Mouse (Mus musculus) stomach, embryonic 15.5 days (tissue): ENCODE measurements at regions not wholly inside any gene's neighbourhood (a gene's known extent, or its start where the extent isn't known, plus 50 kb on each side); places are given as distances from the start of the nearest gene placed in this dataset.
"Not testable (repeated sequence)": the region's sequence is repeated elsewhere in the genome, so short reads cannot be mapped to it uniquely, and the experiment has no call there.

Source experiments
- ATAC-seq: fragments of 200-750 bp; cut with Nextera tagmentation; 2 replicates; pipeline ENCODE4 v1.8.0; 2017; ENCODE audit warnings: low read depth, moderate number of reproducible peaks, moderate TSS enrichment; ENCODE audit not compliant: insufficient read depth, low FRiP score
- H3K27ac ChIP-seq: fragments of 300-500 bp; sonication (generic); 2 replicates; pipeline ENCODE4 v1.5.1; 2015; ENCODE audit warnings: mild to moderate bottlenecking, inconsistent platforms
- H3K27me3 ChIP-seq: fragments of 300-500 bp; sonication (generic); replicated peaks from 2 replicates; pipeline ENCODE4 v1.6.1; 2015; ENCODE audit warnings: inconsistent platforms
- H3K36me3 ChIP-seq: fragments of 300-500 bp; sonication (generic); 2 replicates; pipeline ENCODE4 v1.6.1; 2015; ENCODE audit warnings: inconsistent platforms
- H3K4me1 ChIP-seq: fragments of 300-500 bp; sonication (generic); 2 replicates; pipeline ENCODE4 v1.6.1; 2015; ENCODE audit warnings: inconsistent platforms
- H3K4me2 ChIP-seq: fragments of 300-500 bp; sonication (generic); 2 replicates; pipeline ENCODE4 v1.6.1; 2015; ENCODE audit warnings: mild to moderate bottlenecking, inconsistent platforms
- H3K4me3 ChIP-seq: fragments of 300-500 bp; sonication (generic); replicated peaks from 2 replicates; pipeline ENCODE4 v1.5.1; 2015; ENCODE audit warnings: inconsistent platforms
- H3K9ac ChIP-seq: fragments of 300-500 bp; sonication (generic); 2 replicates; pipeline ENCODE4 v1.6.1; 2015; ENCODE audit warnings: inconsistent platforms
- H3K9me3 ChIP-seq: fragments of 300-500 bp; sonication (generic); 2 replicates; pipeline ENCODE4 v1.6.1; 2016; ENCODE audit warnings: inconsistent platforms
- WGBS: fragments of 180-500 bp; shearing (Covaris S2); methylation state at CpG from one replicate; pipeline ENCODE4 v1.1.7; 2015; 5-methylcytosine and 5-hydroxymethylcytosine counted together

- ATAC-seq, result no peak
- Histone ChIP-seq H3K9ac (no peak overlapping the region), H3K27me3 (no peaks in the 10 kb centered on the region), H3K4me3 (no peak overlapping the region), H3K27ac (no peak overlapping the region), H3K9me3 (no peaks in the 10 kb centered on the region), H3K36me3 (no peaks in the 10 kb centered on the region), H3K4me2 (no peak overlapping the region), H3K4me1 (no peaks in the 10 kb centered on the region)
- WGBS, result 85% methylated on average over 7 of the region's 7 CpGs
Observed at GRCm38 (mm10) chr16:84615683-84616082, 100.8 kb downstream of the A730009L09Rik start.

DNA sequence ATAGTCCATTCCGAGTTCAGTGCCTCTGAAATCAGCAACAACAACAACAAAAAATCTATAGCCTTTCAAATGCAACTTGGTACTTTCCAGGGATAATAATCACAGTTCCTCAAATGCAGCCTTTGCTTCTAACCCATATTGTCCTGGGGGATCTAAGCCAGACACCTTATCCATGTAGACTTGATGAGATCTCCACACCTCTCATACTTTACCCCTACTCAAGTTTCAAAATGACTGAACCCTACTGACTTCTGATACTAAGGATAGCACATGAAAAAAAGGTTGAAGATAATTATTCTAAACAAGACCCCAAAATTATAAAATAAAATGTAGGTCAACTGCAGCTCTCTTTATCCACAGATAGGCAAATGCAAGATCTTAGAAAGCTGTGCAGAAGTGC is 101.2 kb downstream of the A730009L09Rik start:
- Histone ChIP-seq H3K27ac (no peak overlapping the region), H3K9ac (no peak overlapping the region), H3K4me3 (no peak overlapping the region), H3K4me2 (no peak overlapping the region), H3K36me3 (no peaks in the 10 kb centered on the region), H3K9me3 (no peaks in the 10 kb centered on the region), H3K4me1 (no peaks in the 10 kb centered on the region), H3K27me3 (no peaks in the 10 kb centered on the region)
- WGBS, result 76% methylated on average over 1 of the region's 1 CpGs
- no peak for ATAC-seq

DNA sequence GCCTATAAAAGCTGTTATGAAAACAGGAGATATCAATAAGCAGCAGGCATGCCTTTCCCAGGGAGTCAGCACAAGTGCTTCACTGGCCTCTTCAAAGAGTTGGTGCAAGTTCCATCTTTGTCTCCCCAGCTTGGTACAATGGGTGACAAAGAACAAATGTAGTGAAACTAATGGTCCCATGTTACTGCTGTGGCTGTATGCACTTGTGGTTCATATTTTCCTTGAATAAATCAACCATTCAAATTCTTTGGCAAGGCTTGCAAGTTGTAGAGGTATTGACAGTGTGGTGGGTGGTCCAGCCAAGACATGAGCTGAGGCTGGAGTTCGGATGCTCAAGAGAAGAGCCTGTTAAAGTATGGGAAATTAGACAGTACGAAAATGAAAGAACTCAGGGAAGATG is 103.5 kb downstream of the A730009L09Rik start:
- H3K36me3 ChIP-seq, result no peaks in the 10 kb centered on the region
- no peaks in the 10 kb centered on the region for H3K4me1 ChIP-seq
- no peak overlapping the region for H3K27ac ChIP-seq
- no peak overlapping the region for H3K4me2 ChIP-seq
- WGBS, result 71% methylated on average over 2 of the region's 2 CpGs
- no peaks in the 10 kb centered on the region for H3K27me3 ChIP-seq
- no peak overlapping the region for H3K9ac ChIP-seq
- no peaks in the 10 kb centered on the region for H3K9me3 ChIP-seq
- H3K4me3 ChIP-seq, result no peak overlapping the region
- ATAC-seq, result no peak

- H3K9me3 ChIP-seq, result no peaks in the 10 kb centered on the region
- WGBS, result 94% methylated on average over 2 of the region's 2 CpGs
- no peaks in the 10 kb centered on the region for H3K36me3 ChIP-seq
- H3K27ac ChIP-seq, result no peak overlapping the region
- H3K27me3 ChIP-seq, result no peaks in the 10 kb centered on the region
- no peaks in the 10 kb centered on the region for H3K4me1 ChIP-seq
- H3K9ac ChIP-seq, result no peak overlapping the region
- ATAC-seq, result no peak
- H3K4me2 ChIP-seq, result no peak overlapping the region
- no peak overlapping the region for H3K4me3 ChIP-seq
Observed at GRCm38 (mm10) chr16:84619876-84620275, 105.0 kb downstream of the A730009L09Rik start.

- Histone ChIP-seq H3K9ac (no peak overlapping the region), H3K4me3 (peak overlapping the region; percentile 19; the same call in 1 of the 2 replicates), H3K4me1 (no peaks in the 10 kb centered on the region), H3K36me3 (no peaks in the 10 kb centered on the region), H3K9me3 (no peaks in the 10 kb centered on the region), H3K27me3 (no peaks in the 10 kb centered on the region), H3K27ac (no peak overlapping the region), H3K4me2 (peak overlapping the region; percentile 29)
- ATAC-seq, result no peak
- no CpG with 5 or more reads among the region's 1 CpGs for WGBS
Observed at GRCm38 (mm10) chr16:84620861-84621260, 105.9 kb downstream of the A730009L09Rik start.

GRCm38 (mm10) chr16:84621300-84622031 is 106.5 kb downstream of the A730009L09Rik start:
- H3K27ac ChIP-seq, result no peak overlapping the region
- H3K9me3 ChIP-seq, result no peaks in the 10 kb centered on the region
- peak overlapping the region; percentile 19; the same call in 1 of the 2 replicates for H3K4me3 ChIP-seq
- whole genome bisulfite sequencing, result 53% methylated on average over 8 of the region's 8 CpGs
- peak overlapping the region; percentile 29 for H3K4me2 ChIP-seq
- H3K36me3 ChIP-seq, result no peaks in the 10 kb centered on the region
- H3K9ac ChIP-seq, result no peak overlapping the region
- H3K4me1 ChIP-seq, result no peaks in the 10 kb centered on the region
- no peak for ATAC-seq
- H3K27me3 ChIP-seq, result no peaks in the 10 kb centered on the region

GRCm38 (mm10) chr16:84623346-84624085 is 108.6 kb downstream of the A730009L09Rik start:
- Histone ChIP-seq H3K27me3 (no peaks in the 10 kb centered on the region), H3K4me1 (no peaks in the 10 kb centered on the region), H3K36me3 (no peaks in the 10 kb centered on the region), H3K4me2 (no peak overlapping the region), H3K9me3 (no peaks in the 10 kb centered on the region), H3K9ac (no peak overlapping the region), H3K27ac (no peak overlapping the region), H3K4me3 (no peak overlapping the region)
- no peak for ATAC-seq
- 66% methylated on average over 4 of the region's 4 CpGs for WGBS

- Histone ChIP-seq H3K9me3 (no peaks in the 10 kb centered on the region), H3K36me3 (no peaks in the 10 kb centered on the region), H3K27me3 (no peaks in the 10 kb centered on the region), H3K4me1 (no peaks in the 10 kb centered on the region), H3K4me3 (no peak overlapping the region), H3K4me2 (no peak overlapping the region), H3K9ac (no peak overlapping the region), H3K27ac (no peak overlapping the region)
- 60% methylated on average over 5 of the region's 5 CpGs for WGBS
- no peak for ATAC-seq
Observed at GRCm38 (mm10) chr16:84624443-84625109, 109.7 kb downstream of the A730009L09Rik start.

DNA sequence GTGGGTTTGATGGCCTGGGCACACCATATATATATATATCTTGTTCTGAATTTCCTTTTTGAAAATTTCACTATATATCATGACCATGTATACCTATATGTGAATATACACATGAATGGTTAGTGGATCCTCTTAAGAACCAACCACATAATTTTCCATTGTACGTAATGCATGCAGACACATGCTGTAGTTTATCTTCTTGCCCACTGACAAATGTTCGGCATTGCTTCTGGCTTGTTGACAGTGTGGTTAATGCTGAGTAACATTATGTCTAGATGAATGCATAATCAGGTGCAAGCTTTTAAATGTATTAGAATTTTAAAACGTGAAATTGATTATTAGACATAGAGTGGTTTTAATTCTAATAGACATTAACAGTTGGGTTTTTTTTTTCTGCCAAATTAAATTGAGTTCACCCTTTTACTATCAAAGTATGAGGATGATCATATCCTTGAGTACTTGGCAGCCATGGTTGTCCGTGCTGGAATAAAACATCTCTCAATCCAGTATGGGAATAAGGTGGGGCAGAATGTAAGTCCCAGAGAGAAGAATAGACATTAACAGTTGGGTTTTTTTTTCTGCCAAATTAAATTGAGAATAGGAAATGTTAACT is 110.3 kb downstream of the A730009L09Rik start:
- Histone ChIP-seq H3K27me3 (no peaks in the 10 kb centered on the region), H3K4me1 (no peaks in the 10 kb centered on the region), H3K36me3 (no peaks in the 10 kb centered on the region), H3K4me2 (no peak overlapping the region), H3K9me3 (no peaks in the 10 kb centered on the region), H3K9ac (no peak overlapping the region), H3K4me3 (no peak overlapping the region), H3K27ac (no peak overlapping the region)
- no peak for ATAC-seq
- 85% methylated on average over 4 of the region's 4 CpGs for WGBS

DNA sequence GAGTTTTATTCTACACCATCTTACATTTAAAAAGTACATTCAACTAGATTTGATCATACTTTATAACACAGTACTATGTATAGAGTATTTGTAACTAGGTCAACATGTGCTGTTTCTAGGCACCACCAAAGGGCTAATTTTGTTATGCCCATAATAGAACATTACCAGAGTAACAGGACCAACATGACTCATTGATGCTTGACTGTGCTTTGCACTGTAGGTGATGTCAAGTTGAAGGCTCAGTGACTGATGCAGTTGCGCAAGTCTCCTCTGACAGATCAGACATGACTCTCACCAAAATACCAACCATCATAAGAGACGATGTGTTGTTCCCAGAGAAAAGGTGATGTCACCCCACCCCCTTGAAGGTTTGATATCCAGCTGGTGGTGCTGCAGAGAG is 108.5 kb downstream of the Mrpl39 start:
- Histone ChIP-seq H3K27me3 (no peaks in the 10 kb centered on the region), H3K9me3 (no peaks in the 10 kb centered on the region), H3K4me2 (no peak overlapping the region), H3K9ac (no peak overlapping the region), H3K4me3 (no peak overlapping the region), H3K4me1 (no peaks in the 10 kb centered on the region), H3K27ac (no peak overlapping the region), H3K36me3 (no peaks in the 10 kb centered on the region)
- WGBS, result 91% methylated on average over 2 of the region's 2 CpGs
- no peak for ATAC-seq

DNA sequence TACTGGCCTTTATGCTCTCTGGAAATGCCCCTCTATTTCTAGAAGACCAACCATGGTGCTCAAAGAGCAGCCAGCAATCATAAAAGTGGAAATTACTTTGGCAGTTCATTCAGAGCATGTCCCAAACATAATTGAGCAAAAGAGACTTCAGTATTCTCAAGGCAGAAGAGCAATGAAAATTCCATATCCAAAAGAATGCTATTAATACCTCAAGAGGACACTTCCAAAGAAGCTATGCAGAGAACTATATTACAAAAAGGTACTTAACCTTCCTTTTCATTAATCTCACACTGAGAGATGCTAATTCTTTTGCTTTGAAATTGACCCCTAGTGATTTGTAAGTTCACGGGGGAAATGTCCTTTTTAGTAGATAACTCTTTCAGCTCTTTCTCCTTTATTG is 105.7 kb downstream of the Mrpl39 start:
- 63% methylated on average over 1 of the region's 1 CpGs for WGBS
- ATAC-seq, result no peak
- Histone ChIP-seq H3K4me3 (no peak overlapping the region), H3K4me2 (no peak overlapping the region), H3K4me1 (no peaks in the 10 kb centered on the region), H3K9ac (no peak overlapping the region), H3K27me3 (no peaks in the 10 kb centered on the region), H3K9me3 (no peaks in the 10 kb centered on the region), H3K36me3 (no peaks in the 10 kb centered on the region), H3K27ac (no peak overlapping the region)

- WGBS, result 83% methylated on average over 1 of the region's 1 CpGs
- not testable (repeated sequence) for ATAC-seq, H3K9ac ChIP-seq, H3K4me3 ChIP-seq, H3K4me2 ChIP-seq, H3K27ac ChIP-seq, H3K36me3 ChIP-seq, H3K9me3 ChIP-seq, H3K4me1 ChIP-seq, H3K27me3 ChIP-seq
Observed at GRCm38 (mm10) chr16:84644446-84644845, 91.1 kb downstream of the Mrpl39 start.
